Mouse (Mus musculus) gastrocnemius, postnatal 36 days (tissue): Measurements from ENCODE around the gene Rtn4rl1. TPM values are rescaled to one million over a fixed set of nuclear protein-coding genes. Genes with fewer than 3 reads are reported as not detected.
A peak's percentile ranks its signal among the peaks of the same experiment; 100 is the strongest.
"Not testable (repeated sequence)": the region's sequence is repeated elsewhere in the genome, so short reads cannot be mapped to it uniquely, and the experiment has no call there.

Experiments
- DNase-seq, 2 experiments: peaks; one replicate each; pipeline ENCODE4 v3.0.0; 2022
- intact Hi-C: fragments of 180-260 bp; cut with DNase I; formaldehyde crosslinking; loops from one replicate; pipeline ENCODE4 v1.15.1; 2025
- total RNA-seq, 2 experiments: library from RNA; stranded (reverse); gene quantifications; 2 replicates each; pipeline ENCODE4 v1.2.3; 2021

The Rtn4rl1 gene
- total RNA-seq, 2 experiments from 2014 or later = 1.0 TPM

DNA sequence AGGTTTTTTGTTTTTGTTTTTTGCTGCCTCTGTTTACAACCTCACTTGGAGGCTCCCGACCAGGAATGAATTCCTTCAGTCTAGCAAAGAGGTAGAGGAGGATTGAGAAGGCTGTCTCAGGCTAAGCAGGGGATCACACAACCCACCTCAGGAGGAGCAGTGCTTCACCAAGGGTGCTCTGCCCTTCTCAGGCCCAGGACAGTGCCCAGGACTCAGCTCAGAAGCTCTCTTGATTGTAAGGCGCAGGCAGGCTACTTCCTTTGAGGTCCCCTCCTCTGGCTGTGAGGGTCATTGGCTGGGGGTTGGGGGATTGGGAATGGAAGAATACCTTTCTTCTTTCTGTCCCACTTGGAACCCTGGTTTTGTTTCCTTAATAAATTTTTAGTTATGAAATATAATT lies 29.5 kb upstream of the Rtn4rl1 start:
- intact Hi-C loops = no loop called here
- DNase-seq = no peak

- peak in 1 of 2 experiments; percentile 26 for DNase-seq
- intact Hi-C loops = loop anchor here (1.0 kb wide), 1 partner anchor 183 kb away; no protein-coding TSS in a partner anchor
Observed at GRCm38 (mm10) chr11:75164750-75165149, 28.8 kb upstream of the Rtn4rl1 start.

DNA sequence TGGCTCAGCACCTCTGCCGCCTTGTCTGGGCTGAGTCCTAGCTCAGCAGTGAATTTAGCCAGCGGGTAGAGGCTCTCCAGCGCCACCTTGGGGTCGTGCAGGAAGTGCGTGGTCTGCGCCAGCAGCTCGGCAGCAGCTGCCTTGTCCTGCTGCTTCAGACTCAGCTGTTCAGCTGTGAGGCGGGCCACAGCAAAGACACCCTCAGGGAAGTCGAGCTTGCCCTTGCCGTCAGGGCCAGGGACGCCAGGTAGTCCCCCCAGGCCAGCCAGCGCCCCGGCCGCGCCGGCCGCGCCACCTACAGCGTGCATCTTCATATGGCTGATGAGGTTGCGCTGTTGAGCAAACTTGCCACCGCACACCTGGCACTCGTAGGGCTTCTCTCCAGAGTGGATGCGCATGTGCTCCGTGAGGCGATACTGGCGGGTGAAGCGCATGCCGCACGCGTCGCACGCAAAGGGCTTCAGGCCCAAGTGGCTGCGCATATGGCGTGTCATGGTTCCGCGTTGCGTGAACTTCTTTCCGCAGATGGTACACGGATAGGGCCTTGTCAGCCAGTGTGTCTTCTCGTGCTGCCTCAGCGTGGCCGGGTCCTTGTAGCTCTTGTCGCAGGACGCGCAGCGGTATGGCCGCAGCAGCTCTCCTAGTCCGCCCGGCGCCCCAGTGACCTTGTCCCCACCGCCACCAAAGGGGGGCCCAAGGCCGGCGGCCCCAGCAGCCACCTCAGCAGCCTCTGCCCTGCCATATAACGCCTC lies 28.0 kb upstream of the Rtn4rl1 start:
- DNase-seq = peak; percentile 82 to 88
- intact Hi-C loops = loop anchor here (1.0 kb wide), 1 partner anchor 184 kb away; no protein-coding TSS in a partner anchor

- intact Hi-C loops = no loop called here
- peak in 1 of 2 experiments; percentile 59 for DNase-seq
Observed at GRCm38 (mm10) chr11:75166193-75166842, 27.3 kb upstream of the Rtn4rl1 start.

- intact Hi-C loops = no loop called here
- peak in 1 of 2 experiments; percentile 58 for DNase-seq
Observed at GRCm38 (mm10) chr11:75166861-75167642, 26.5 kb upstream of the Rtn4rl1 start.

DNA sequence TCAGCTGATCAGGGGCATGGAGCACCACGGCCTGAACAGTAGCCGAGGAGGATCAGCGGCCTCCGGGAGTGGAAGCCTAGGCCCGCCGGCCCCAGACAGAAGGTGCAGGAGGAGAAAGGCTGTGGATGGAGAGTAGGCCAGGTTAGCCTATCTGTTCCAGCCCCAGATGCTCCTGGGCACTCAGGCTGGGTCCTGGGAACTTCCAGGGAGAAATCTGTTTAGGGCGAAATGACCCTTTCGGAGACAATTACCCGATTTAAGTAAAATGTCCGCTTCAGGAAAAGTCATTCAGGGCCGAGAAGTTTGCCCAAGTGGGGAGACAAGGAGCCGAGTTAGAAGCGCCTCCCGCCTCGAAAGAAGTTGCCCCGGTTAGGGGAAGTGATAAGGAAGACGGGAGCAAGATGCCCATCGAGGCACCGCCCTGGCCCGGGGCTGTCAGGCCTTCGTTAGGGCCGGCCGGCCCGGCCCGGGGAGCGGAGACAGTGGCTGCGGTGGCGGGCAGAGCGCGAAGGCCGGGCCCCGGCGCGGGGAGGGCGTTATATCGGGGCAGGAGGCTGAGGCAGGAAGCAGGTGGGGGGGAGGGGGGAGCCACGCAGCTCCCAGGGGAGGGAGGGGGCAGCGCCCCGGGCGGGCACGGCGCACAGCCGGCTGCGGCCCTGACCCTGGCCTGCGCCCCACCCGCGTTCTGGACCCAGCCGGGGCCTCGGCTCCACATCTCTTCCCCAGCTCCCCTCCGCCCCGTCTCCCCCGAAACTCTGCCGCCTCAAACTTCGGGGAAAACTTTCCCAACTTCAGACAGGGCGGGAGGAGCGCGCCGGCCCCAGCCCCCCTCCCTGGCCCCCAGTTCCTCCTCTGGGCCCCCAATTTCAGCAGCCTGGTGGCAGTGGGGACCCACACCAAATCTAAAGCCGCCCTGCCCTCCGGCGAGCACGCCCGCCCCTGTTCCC lies 25.7 kb upstream of the Rtn4rl1 start:
- no peak for DNase-seq
- intact Hi-C loops = no loop called here

DNA sequence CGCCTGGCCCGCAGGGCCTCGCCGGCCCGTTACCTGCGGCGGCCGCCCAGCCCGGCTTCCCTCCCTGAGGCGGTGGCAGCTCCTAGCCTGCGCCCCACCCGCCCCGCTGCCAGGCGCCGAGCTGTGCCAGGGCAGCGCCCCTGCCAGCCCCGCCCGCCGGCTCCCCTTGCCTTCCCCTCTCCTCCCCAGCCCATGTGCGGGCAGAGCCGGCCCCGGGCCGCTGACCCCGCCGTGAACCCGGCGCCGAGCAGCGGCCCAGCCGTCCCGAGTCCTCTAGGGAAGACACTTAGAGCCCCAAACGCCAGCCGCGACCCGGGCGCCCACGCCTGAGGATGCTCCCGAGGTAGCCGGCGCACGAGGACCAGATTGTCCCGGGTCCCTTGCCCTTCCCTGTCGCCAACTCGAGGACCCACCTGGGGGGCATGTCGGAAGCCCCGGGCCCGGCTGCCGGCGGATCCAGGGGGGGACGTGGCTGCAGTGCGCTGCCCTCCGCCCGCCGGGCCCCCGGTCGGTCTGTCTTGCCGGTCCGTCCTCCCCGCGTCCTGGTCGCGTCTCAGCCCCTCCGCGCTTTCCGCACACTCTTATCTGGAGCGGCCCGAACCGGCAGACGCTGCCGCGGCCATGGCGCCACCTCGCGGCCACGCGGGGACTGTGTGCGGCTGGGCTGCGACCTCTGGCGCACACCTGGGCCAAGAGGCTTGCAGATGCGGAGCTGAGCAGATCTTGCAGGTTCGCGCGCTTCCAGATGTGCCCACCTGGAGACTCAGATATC lies 24.8 kb upstream of the Rtn4rl1 start:
- intact Hi-C loops = loop anchor here (1.0 kb wide), 1 partner anchor 187 kb away; no protein-coding TSS in a partner anchor
- peak; percentile 86 to 87 for DNase-seq

- DNase-seq = no peak
- intact Hi-C loops = loop anchor here (1.0 kb wide), 1 partner anchor 188 kb away; no protein-coding TSS in a partner anchor
Observed at GRCm38 (mm10) chr11:75169405-75170080, 24.0 kb upstream of the Rtn4rl1 start, which contains the start of gene Hic1. TSS of gene Hic1 (minus strand) at chr11:75169519.

DNA sequence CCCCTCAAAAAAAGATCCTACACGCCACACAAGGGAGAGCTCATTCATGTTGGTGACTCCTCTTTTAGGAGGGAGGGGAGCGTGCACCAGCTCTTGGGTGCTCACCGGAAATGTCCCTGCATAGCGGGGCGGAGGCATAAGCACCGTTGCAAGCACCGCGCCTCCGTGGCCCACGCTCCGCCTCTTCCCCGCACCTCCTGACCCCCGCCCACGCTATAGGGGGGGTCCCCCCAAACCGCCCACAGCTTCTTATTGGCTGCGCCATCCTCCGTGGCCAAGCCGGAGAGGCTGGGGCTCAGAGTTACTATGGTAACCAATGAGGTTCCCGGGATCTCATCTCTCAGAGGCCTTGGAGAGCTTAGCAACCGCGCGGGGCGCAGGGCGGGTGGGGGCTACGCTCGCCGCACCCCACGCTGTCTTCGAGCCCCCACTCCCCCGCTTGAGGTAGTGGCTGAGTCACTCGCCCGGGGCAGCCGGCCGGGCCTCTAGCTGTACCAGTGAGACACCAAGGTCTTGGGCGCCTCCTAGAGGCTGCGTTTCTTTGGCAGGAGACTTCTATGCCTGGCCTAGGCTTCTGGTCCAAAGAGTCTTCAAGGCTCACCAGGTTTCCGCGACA lies 23.3 kb upstream of the Rtn4rl1 start:
- intact Hi-C loops = no loop called here
- peak; percentile 91 to 94 for DNase-seq

GRCm38 (mm10) chr11:75171186-75171865 lies 22.3 kb upstream of the Rtn4rl1 start:
- intact Hi-C loops = no loop called here
- DNase-seq = peak in 1 of 2 experiments; percentile 11

GRCm38 (mm10) chr11:75172151-75173094 lies 21.2 kb upstream of the Rtn4rl1 start:
- peak in 1 of 2 experiments; percentile 12 for DNase-seq
- intact Hi-C loops = no loop called here

- intact Hi-C loops = no loop called here
- DNase-seq = peak; percentile 61 to 65
Observed at GRCm38 (mm10) chr11:75173095-75173798, 20.3 kb upstream of the Rtn4rl1 start.

DNA sequence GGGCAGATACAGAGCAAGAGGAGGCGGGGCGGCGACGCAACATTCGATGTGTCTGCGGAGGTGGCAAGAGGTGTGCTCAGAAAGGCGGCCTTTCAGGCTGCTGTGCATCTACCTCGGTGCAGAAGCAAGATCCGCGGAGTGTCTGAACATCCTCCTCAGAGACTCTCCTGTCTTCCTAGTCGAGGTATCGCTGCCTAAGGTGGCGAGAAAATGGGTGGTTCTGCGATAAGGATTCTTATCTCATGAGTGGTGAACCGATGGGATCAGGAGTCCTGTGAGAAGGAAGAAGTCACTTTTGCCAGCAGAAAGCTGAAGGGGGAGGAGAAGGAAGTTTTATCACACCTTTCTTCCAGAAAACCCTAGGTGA lies 19.8 kb upstream of the Rtn4rl1 start:
- DNase-seq = no peak
- intact Hi-C loops = no loop called here

GRCm38 (mm10) chr11:75174574-75174973 lies 19.0 kb upstream of the Rtn4rl1 start:
- intact Hi-C loops, DNase-seq: not testable (repeated sequence)

DNA sequence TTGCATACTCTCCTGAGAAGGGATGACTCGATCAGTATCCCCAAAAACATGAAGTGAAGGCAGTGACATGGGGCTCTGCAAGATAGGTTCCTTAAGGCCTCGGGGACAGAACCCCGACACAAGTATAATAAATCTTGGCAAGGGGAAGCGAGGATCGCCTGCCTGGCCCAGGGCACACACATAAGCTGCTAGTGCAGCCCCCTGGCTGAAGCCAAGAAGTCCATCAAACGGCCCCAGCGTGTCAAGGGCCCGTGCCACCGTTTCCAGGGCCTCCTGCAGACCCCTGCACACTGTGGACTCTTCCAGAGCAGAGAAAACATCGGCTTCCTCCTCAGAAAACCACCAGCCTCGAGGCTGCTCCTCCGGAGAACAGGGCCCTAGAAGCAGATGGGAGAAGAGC lies 15.6 kb upstream of the Rtn4rl1 start:
- intact Hi-C loops = no loop called here
- DNase-seq = no peak
